Mouse (Mus musculus) stomach, embryonic 15.5 days (tissue): Measurements from ENCODE around the gene Kdelr1. TPM values are rescaled to one million over a fixed set of nuclear protein-coding genes. Genes with fewer than 3 reads are reported as not detected.

Experiments
- ATAC-seq: fragments of 200-750 bp; cut with Nextera tagmentation; 2 replicates; pipeline ENCODE4 v1.8.0; 2017; ENCODE audit warnings: low read depth, moderate number of reproducible peaks, moderate TSS enrichment; ENCODE audit not compliant: insufficient read depth, low FRiP score
- H3K27ac ChIP-seq: fragments of 300-500 bp; sonication (generic); 2 replicates; pipeline ENCODE4 v1.5.1; 2015; ENCODE audit warnings: mild to moderate bottlenecking, inconsistent platforms
- H3K27me3 ChIP-seq: fragments of 300-500 bp; sonication (generic); replicated peaks from 2 replicates; pipeline ENCODE4 v1.6.1; 2015; ENCODE audit warnings: inconsistent platforms
- H3K36me3 ChIP-seq: fragments of 300-500 bp; sonication (generic); 2 replicates; pipeline ENCODE4 v1.6.1; 2015; ENCODE audit warnings: inconsistent platforms
- H3K4me1 ChIP-seq: fragments of 300-500 bp; sonication (generic); 2 replicates; pipeline ENCODE4 v1.6.1; 2015; ENCODE audit warnings: inconsistent platforms
- H3K4me2 ChIP-seq: fragments of 300-500 bp; sonication (generic); 2 replicates; pipeline ENCODE4 v1.6.1; 2015; ENCODE audit warnings: mild to moderate bottlenecking, inconsistent platforms
- H3K4me3 ChIP-seq: fragments of 300-500 bp; sonication (generic); replicated peaks from 2 replicates; pipeline ENCODE4 v1.5.1; 2015; ENCODE audit warnings: inconsistent platforms
- H3K9ac ChIP-seq: fragments of 300-500 bp; sonication (generic); 2 replicates; pipeline ENCODE4 v1.6.1; 2015; ENCODE audit warnings: inconsistent platforms
- H3K9me3 ChIP-seq: fragments of 300-500 bp; sonication (generic); 2 replicates; pipeline ENCODE4 v1.6.1; 2016; ENCODE audit warnings: inconsistent platforms
- WGBS: fragments of 180-500 bp; shearing (Covaris S2); methylation state at CpG from one replicate; pipeline ENCODE4 v1.1.7; 2015; 5-methylcytosine and 5-hydroxymethylcytosine counted together
- polyA plus RNA-seq: library from polyadenylated mRNA; unstranded; fragments of >200 nt; fragmentation: Nextera tagmentation; extraction: Ambion mirVana; gene quantifications from 2 replicates; pipeline ENCODE4 v1.2.1, GENCODE M21; 2015

The Kdelr1 gene
- polyA plus RNA-seq: 72.0 and 79.7 TPM in 2 replicates

DNA sequence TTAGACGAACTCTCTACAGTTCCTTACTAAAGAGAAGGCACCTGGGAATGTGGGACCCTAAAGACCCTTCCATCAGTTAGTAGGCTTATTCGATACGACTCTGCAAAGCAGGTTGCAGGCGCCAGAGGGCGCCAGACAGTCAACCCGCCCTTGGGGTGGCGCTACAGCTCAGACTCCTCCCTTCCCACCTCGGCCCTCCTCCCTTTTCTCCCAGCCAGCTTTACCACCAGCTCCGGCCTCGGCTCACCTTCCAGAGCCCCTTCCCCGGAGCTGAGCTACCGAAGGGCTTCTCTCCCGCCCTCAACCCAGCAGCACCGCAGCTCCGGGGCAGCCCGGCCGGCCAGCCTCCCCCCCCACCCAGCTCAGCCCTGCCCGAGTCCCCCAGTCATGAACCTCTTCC lies at the start of gene Kdelr1:
TSS of gene Kdelr1 (plus strand) at position 149 of the 400 bp plus-strand sequence.
- WGBS: 1% methylated on average over 18 of the region's 18 CpGs
- peaks cover 22% of the 10 kb centered on the region for H3K36me3 ChIP-seq
- H3K9ac ChIP-seq: peak within 1 kb of the TSS; percentile 92
- H3K4me1 ChIP-seq: peaks cover 41% of the 10 kb centered on the region
- peak; percentile 83 for ATAC-seq
- H3K27me3 ChIP-seq: peaks cover 37% of the 10 kb centered on the region
- peak within 1 kb of the TSS; percentile 84 for H3K4me2 ChIP-seq
- no peaks in the 10 kb centered on the region for H3K9me3 ChIP-seq
- H3K27ac ChIP-seq: peak within 1 kb of the TSS; percentile 92
- H3K4me3 ChIP-seq: peak within 1 kb of the TSS; percentile 60

DNA sequence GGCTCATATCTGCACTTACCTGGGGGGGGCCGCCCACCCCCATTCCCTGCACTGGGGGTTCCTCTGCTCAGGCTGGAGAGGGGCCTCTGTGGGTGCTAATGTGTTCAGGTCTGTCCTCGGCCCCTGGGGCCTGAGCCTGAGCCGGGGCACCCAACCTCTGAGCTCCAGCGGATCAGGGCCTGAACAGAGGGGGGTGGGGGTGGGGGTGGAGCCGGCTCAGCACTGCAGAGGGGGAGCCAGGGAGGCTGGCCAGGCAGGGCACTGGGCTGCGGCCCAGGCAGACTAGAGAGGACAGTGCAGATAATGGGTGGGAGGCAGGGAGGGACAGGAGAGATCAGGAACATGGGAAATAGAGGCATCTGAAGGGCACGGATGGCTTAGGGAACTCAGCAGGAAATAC lies 48.0 kb upstream of the Kdelr1 start, which contains the start of gene Kcnj14:
TSS of gene Kcnj14 (minus strand) at position 185 of the 400 bp plus-strand sequence.
- ATAC-seq: no peak
- H3K9ac ChIP-seq: no peak within 1 kb of the TSS
- no peak within 1 kb of the TSS for H3K4me2 ChIP-seq
- H3K9me3 ChIP-seq: no peaks in the 10 kb centered on the region
- H3K27ac ChIP-seq: no peak within 1 kb of the TSS
- 0 out of 2 replicates have a peak, but pooled peaks cover 4% of the 10 kb centered on the region for H3K4me1 ChIP-seq
- peaks cover 27% of the 10 kb centered on the region for H3K36me3 ChIP-seq
- no peaks in the 10 kb centered on the region for H3K27me3 ChIP-seq
- WGBS: 60% methylated on average over 7 of the region's 7 CpGs
- H3K4me3 ChIP-seq: no peak within 1 kb of the TSS

DNA sequence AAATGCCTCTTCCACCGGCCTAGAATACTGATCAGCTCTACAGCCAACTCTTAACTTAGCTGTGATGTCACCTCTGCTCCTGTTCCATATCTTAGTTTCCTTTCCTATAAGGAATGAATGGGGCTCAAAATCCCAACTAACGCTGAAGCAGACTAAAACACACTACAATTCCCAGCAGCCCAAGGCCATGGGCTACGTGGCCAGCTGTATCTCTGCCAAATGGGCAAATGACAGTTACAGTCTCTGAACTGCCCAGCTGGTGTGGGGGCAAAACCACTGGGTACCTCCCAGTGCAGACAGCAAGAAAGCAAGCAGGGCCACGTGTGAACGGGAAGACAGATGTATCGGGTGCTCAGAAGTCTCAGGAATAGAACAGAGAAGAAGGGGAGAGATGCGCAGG lies 45.9 kb upstream of the Kdelr1 start:
- no peak overlapping the region for H3K9ac ChIP-seq
- H3K27me3 ChIP-seq: peaks cover 5% of the 10 kb centered on the region; the same call in 1 of the 2 replicates
- no peak overlapping the region for H3K4me3 ChIP-seq
- WGBS: 86% methylated on average over 7 of the region's 7 CpGs
- peaks cover 27% of the 10 kb centered on the region for H3K36me3 ChIP-seq
- 0 out of 2 replicates have a peak, but pooled peaks cover 8% of the 10 kb centered on the region for H3K4me1 ChIP-seq
- H3K9me3 ChIP-seq: no peaks in the 10 kb centered on the region
- ATAC-seq: no peak
- H3K27ac ChIP-seq: no peak overlapping the region
- no peak overlapping the region for H3K4me2 ChIP-seq

DNA sequence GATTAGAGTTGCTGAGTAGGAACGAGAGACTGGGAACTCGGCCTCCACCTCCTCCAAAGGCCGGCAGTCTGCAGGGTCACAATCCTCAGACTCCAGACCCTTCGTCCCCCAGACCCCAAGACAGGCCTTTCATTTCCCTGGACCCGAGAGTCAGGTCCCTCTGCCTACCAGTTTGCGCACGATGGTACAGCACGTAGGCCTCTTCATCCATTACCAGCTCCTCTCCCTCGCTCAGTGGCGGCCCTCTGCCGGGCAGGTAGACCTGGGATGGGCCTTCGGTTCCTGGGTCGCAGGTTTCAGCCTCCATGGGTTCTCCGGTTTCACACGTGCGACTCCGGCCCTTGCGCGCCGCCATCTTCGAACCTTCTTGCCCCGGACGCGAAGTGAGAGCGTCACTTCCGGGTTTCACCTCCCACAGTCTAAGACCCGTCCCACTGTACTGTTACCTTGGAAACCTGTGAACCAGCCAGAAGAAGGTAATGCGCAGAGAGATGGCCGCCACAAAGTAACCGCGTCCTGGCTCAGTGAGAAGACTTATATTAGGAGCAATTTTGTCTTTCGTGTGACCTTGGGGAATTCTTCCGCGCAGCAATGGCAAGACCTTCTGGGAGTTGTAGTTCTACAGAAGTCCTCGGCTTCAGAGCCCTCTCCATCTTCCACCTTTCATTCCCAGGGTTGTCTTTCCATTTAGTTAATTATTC lies 42.0 kb upstream of the Kdelr1 start, which contains the start of gene Grwd1:
TSS of gene Grwd1 (minus strand) at position 518 of the 701 bp plus-strand sequence.
- Histone ChIP-seq H3K9me3 (no peaks in the 10 kb centered on the region), H3K36me3 (peaks cover 20% of the 10 kb centered on the region; the same call in 1 of the 2 replicates), H3K27ac (no peak within 1 kb of the TSS), H3K4me2 (peak within 1 kb of the TSS; percentile 74), H3K27me3 (peaks cover 44% of the 10 kb centered on the region), H3K4me1 (peaks cover 23% of the 10 kb centered on the region; the same call in 1 of the 2 replicates), H3K4me3 (peak within 1 kb of the TSS; percentile 79), H3K9ac (peak within 1 kb of the TSS; percentile 59)
- ATAC-seq: peak; percentile 83
- under 1% methylated on average over 34 of the region's 35 CpGs for WGBS

DNA sequence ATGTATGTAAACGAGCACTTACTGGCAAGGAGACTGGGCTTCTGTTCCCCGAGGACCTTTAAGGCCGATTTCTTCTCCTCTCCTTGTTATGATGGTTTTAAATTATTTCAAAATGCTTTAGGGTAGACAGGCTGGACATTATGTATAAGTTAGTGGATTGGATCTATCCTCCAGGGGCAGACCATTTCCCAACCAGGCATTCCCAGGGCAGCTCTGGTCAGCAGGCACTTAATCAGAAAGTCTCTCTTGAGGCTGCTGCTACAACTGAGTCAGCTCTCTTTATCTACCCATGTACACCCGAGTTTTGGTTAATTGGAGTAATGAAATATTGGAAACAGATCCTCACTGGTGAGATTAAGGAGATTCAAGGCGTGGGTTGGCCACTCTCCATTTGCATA lies 41.4 kb upstream of the Kdelr1 start:
- Histone ChIP-seq H3K9me3 (no peaks in the 10 kb centered on the region), H3K9ac (peak overlapping the region; percentile 20; the same call in 1 of the 2 replicates), H3K27ac (no peak overlapping the region), H3K4me2 (peak overlapping the region; percentile 74), H3K4me3 (peak overlapping the region; percentile 79), H3K4me1 (peaks cover 23% of the 10 kb centered on the region; the same call in 1 of the 2 replicates), H3K27me3 (peaks cover 47% of the 10 kb centered on the region), H3K36me3 (peaks cover 14% of the 10 kb centered on the region; the same call in 1 of the 2 replicates)
- ATAC-seq: no peak
- 20% methylated on average over 5 of the region's 5 CpGs for WGBS

DNA sequence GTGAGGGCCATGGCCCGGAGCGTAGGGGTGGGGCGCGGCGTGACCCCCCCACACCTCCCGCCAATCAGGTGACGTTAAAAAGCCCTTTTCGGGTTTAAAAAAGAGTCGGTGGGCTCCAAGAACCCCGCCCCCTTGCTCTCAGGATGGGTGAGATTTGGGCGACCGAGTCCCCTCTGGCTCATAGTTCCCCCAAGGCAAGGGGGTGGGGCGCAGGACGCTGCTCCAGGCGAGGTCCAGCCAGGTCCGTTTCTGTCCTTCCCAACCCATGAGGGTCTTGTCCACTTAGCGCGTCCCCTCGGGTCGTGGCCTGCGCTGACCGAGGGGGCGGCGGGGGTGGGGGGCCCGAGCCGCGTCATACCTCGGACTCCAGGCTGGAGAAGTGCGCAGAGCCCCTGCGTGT lies 40.1 kb upstream of the Kdelr1 start:
- Histone ChIP-seq H3K9me3 (no peaks in the 10 kb centered on the region), H3K36me3 (peaks cover 2% of the 10 kb centered on the region; the same call in 1 of the 2 replicates), H3K9ac (no peak overlapping the region), H3K4me3 (peak overlapping the region; percentile 44), H3K4me2 (peak overlapping the region; percentile 73), H3K4me1 (peaks cover 23% of the 10 kb centered on the region; the same call in 1 of the 2 replicates), H3K27ac (no peak overlapping the region), H3K27me3 (peaks cover 47% of the 10 kb centered on the region)
- no peak for ATAC-seq
- WGBS: 11% methylated on average over 30 of the region's 30 CpGs

DNA sequence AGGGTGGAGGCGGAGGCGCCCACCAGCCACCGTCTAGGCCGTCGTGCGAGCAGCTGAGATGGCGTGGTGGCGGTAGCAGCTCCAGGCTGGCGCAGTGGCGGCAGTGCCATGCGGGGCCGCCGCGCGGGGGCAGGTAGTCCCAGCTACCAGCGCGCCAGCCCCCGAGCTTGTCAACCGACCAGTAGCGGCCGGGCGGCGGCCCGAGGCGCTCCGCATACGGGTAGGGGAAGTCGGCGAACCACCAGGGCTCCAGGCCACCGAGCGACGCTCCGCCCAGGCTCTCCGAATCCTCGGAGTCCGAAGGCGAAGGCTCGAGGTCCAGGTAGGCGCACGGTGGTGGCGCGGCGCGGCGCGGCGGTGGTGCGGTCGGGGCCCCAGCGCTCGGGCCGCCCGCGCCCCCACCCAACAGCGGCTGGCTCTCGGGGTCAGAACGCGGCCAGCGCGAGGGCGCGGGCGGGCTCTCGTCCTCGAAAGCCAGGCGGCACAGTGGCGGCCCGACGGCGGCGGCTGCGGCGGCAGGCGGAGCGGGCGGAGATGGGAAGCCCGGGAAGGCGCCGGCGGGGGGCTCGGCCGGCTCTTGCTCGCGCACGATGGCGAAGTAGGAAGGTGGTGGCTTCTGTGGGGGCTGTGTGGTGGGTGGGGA lies 39.3 kb upstream of the Kdelr1 start:
- peak; percentile 20; the same call in 1 of the 2 replicates for ATAC-seq
- under 1% methylated on average over 72 of the region's 86 CpGs for WGBS
- H3K36me3 ChIP-seq: no peaks in the 10 kb centered on the region
- peaks cover 47% of the 10 kb centered on the region for H3K27me3 ChIP-seq
- H3K4me2 ChIP-seq: peak overlapping the region; percentile 73
- H3K27ac ChIP-seq: no peak overlapping the region
- peaks cover 23% of the 10 kb centered on the region; the same call in 1 of the 2 replicates for H3K4me1 ChIP-seq
- no peaks in the 10 kb centered on the region for H3K9me3 ChIP-seq
- no peak overlapping the region; the same call in 1 of the 2 replicates for H3K9ac ChIP-seq
- H3K4me3 ChIP-seq: peak overlapping the region; percentile 44

DNA sequence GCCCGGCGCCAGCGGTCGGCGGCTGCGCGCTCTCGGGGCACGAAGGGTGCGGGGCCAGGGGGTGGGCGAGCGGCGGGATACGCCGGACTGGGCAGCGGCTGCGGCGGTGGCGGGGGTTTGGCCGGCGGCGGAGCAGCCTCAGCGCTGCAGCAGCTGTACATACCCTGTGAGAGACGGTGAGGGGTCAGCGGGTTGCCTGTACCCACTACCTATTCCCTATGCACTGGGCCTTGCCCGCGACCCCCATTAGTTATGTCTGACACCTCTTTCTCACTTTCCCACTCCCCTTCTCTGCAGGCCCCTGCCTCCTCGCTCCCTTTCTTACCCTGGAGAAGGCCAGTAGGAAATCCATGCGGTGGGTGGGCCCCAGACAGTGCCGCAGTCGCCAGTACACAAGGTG lies 38.6 kb upstream of the Kdelr1 start:
- Histone ChIP-seq H3K27me3 (peaks cover 47% of the 10 kb centered on the region), H3K4me2 (peak overlapping the region; percentile 73), H3K9me3 (no peaks in the 10 kb centered on the region), H3K9ac (no peak overlapping the region; the same call in 1 of the 2 replicates), H3K4me3 (peak overlapping the region; percentile 44), H3K36me3 (no peaks in the 10 kb centered on the region), H3K4me1 (peaks cover 23% of the 10 kb centered on the region; the same call in 1 of the 2 replicates), H3K27ac (no peak overlapping the region)
- 5% methylated on average over 19 of the region's 31 CpGs for WGBS
- ATAC-seq: no peak

DNA sequence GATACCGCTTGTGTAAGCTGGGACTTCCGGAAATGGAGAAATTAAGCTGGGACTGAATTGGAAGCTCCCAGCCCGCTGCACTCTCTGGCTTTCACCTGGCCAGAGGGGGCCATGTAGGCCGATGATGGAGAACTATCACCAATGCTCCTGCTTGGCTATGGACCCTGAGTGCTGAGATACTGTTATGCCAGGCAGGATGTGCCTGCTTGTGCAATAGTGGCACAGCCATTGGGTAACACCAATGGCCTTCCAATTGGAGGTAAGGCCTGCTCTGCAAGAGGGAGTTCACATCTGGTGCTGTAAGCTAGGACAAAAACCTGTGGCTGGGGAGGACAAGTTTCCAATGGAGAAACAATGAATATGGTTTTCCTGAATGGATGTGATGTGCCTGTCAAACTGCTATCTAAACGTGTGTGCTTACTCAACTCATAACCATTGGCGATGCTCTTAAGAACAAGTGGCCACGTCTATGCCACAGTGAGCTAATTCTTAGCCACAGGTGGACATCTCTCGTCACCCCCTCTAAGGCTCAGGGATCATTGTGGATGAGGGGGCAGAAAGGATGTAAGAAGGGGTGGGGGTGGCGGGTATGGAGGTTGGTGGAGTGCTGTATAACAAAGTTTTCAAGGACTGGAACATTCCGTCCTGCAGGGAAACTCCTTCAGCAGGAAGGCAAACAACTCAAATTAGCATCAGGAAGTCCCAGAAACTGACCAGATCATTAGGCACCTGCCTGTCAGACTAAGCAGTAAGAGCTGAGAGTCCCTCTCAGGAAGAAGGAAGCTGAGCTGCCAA lies 29.4 kb upstream of the Kdelr1 start:
- no peaks in the 10 kb centered on the region for H3K4me1 ChIP-seq
- no peak overlapping the region for H3K4me2 ChIP-seq
- H3K9me3 ChIP-seq: no peaks in the 10 kb centered on the region
- no peak overlapping the region for H3K27ac ChIP-seq
- no peaks in the 10 kb centered on the region for H3K36me3 ChIP-seq
- no peak for ATAC-seq
- no peak overlapping the region for H3K9ac ChIP-seq
- H3K27me3 ChIP-seq: no peaks in the 10 kb centered on the region; the same call in 1 of the 2 replicates
- H3K4me3 ChIP-seq: no peak overlapping the region
- WGBS: 84% methylated on average over 10 of the region's 10 CpGs

DNA sequence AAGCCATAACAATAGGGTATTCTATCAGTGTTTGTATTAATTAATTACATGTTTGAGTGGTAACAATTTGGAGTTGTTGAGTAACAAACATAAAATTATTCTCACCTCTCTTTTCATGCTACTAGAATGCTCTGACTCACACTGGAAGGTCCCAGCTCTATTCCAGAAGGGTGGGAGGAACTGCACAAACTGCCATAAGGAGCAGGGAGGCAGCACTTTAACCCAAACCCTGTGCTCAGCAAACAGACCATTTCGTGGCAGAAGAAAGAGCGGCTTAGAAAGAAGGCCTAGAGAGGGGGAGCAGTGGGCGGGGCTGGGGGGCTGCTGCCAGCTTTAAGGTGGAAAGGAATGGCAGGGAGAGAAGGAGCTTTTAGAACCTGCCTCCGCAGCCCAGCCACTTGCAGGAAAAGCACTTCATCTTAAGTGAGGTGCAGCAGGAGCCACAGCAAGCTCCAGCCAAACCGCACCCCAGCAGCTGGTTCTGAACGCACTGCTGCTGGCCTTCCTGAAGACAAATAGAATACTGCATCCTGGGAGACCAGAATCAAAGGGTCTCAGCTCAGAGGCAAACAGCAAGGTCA lies 24.0 kb upstream of the Kdelr1 start:
- 14% methylated on average over 6 of the region's 6 CpGs for WGBS
- no peaks in the 10 kb centered on the region for H3K9me3 ChIP-seq
- no peak overlapping the region for H3K27ac ChIP-seq
- H3K4me2 ChIP-seq: no peak overlapping the region
- H3K36me3 ChIP-seq: no peaks in the 10 kb centered on the region
- no peak overlapping the region for H3K4me3 ChIP-seq
- no peak overlapping the region for H3K9ac ChIP-seq
- ATAC-seq: peak; percentile 35; the same call in 1 of the 2 replicates
- no peaks in the 10 kb centered on the region for H3K27me3 ChIP-seq
- no peaks in the 10 kb centered on the region for H3K4me1 ChIP-seq

DNA sequence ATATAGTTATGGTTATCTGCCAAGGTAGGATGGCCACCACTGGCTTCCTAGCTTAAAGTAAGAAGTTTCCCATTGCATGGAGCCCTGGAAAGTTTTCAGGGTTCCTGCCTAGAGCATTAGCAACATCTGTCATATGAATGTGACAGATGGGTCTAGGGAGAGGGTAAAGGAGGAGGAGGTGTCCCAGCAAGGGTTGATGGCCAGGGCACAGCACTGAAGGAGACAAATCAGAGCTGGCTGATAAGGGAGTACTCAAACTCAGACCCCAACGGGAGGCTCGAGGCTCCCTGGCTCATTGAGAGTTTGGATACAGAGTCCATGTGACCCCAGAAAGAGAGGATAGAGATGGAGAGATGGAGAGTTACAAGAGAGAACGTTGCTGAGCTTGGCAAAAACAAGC lies 21.9 kb upstream of the Kdelr1 start:
- Histone ChIP-seq H3K27me3 (no peaks in the 10 kb centered on the region), H3K36me3 (no peaks in the 10 kb centered on the region), H3K9ac (no peak overlapping the region), H3K4me2 (no peak overlapping the region), H3K4me1 (no peaks in the 10 kb centered on the region), H3K4me3 (no peak overlapping the region), H3K9me3 (no peaks in the 10 kb centered on the region), H3K27ac (no peak overlapping the region)
- ATAC-seq: no peak
- 54% methylated on average over 3 of the region's 3 CpGs for WGBS
